Mouse (Mus musculus): ENCODE measurements around the gene Itgb2. TPM values are rescaled to one million over a fixed set of nuclear protein-coding genes. Genes with fewer than 3 reads are reported as not detected.

Itgb2 gene
- polyA plus RNA-seq, 1 experiment: 6.8 TPM

GRCm38 (mm10) chr10:77583795-77584422 lies 53.9 kb downstream of the Itgb2 start:
- no peak for DNase-seq (ENCODE audit: extremely low spot score in 1 of 2, low spot score in 1 of 2)

DNA sequence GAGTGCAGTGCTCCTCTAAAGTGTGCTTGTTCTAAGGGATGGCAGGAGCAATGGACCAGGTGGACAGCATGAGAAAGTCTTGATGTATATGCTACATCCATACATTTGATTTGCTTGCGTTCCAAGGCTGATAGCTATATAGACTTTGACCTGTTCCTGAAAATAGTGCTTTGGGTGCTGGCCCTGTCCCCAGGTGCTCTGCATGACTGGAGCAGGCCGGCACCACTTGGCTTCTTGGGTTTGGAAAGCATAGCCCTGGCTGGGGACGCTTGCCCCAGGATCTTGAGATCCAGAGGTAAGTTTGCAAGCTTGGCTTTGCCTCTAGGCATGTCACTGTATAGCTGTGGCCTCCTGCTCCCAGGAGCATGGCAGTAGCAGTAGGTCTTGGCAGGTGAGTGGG lies 56.6 kb downstream of the Itgb2 start:
- no peak for DNase-seq (ENCODE audit: extremely low spot score in 1 of 2, low spot score in 1 of 2)

DNA sequence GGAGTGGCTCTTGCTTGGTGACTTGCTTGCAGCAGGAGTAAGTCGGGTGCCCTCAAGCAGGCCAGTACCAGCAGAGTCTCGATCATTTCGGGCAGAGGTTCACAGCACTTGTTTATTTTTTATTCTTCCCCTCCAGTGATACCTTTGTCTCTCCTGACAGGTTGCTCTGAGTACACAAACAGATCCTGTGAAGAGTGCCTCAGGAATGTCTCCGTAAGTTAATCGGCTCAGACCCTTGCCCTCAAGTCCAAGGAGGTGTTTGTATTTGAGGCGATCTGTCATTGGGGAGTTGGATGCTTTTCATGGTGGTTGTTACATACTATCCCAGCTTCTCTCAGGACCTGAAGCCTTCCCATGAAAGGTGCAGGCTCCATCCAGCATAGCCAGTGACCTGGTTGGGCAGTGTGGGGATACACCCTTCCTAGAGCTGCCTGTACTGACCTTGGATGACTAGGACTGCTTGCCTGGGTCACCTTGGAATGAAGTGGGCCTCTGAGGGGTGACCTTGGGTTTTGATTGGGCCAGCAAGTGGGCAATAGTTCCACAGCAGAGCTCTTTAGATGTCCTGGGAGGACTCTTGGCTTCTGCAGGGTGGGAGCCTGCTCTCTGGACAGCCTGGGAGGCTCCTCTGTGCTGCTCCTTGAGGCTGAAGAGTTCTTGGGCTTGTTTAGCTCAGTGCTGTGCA lies 57.2 kb downstream of the Itgb2 start:
- DNase-seq (ENCODE audit: extremely low spot score in 1 of 2, low spot score in 1 of 2): no peak

- DNase-seq (ENCODE audit: extremely low spot score in 1 of 2, low spot score in 1 of 2): no peak
These were observed 58.0 kb downstream of the Itgb2 start for GRCm38 (mm10) chr10:77588036-77588435.

- no peak for DNase-seq (ENCODE audit: extremely low spot score in 1 of 2, low spot score in 1 of 2)
These were observed 59.1 kb downstream of the Itgb2 start for GRCm38 (mm10) chr10:77589117-77589516.

GRCm38 (mm10) chr10:77589749-77590148 lies 59.7 kb downstream of the Itgb2 start:
- DNase-seq (ENCODE audit: extremely low spot score in 1 of 2, low spot score in 1 of 2): no peak

DNA sequence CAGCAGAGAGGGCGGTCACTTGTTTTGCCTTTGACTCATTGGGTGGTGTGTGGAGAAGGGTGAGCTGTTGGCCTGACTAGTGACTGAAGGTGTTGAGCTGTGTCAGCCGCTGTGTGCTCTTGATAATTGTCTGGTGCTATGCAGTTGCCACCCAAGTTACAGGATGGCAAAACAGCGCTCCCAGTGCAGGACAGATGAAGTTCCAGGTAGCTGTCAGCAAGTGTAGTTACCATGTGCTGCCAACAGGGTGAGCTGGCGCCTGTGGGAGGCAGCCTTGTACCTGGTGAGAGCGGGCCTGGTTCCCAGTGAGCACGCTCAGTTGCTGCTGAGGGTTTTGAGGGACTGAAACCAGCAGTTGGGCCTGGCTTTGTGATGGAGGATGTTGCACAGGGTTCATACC lies 60.8 kb downstream of the Itgb2 start:
- peak in 1 of 2 experiments; percentile 60 for DNase-seq (ENCODE audit: extremely low spot score in 1 of 2, low spot score in 1 of 2)

- peak; percentile 86 to 89 for DNase-seq (ENCODE audit: extremely low spot score in 1 of 2, low spot score in 1 of 2)
These were observed 61.5 kb downstream of the Itgb2 start for GRCm38 (mm10) chr10:77591546-77591945.

GRCm38 (mm10) chr10:77596060-77596459 lies 66.0 kb downstream of the Itgb2 start:
- DNase-seq (ENCODE audit: extremely low spot score in 1 of 2, low spot score in 1 of 2): peak in 1 of 2 experiments; percentile 64

DNA sequence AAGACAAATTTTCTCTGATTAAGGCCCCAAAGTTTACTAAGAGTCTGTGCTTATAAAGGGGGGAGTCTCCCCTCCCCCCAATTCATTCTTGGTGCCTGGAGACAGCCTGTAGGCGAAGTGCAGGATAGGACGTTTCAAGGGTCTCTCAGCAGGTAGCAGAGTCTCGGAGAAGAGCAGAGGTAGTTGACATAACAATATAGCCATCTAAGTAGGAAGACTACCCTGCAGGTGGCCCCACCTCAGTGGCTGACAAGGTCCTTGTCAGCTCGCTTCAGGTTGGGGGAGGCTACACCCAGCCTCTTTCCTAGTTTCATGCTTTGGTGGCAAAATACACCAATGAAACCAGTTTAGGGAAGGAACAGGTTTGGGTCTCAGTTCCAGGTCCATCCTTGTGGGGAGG lies 73.0 kb downstream of the Itgb2 start:
- DNase-seq (ENCODE audit: extremely low spot score in 1 of 2, low spot score in 1 of 2): no peak

- no peak for DNase-seq (ENCODE audit: extremely low spot score in 1 of 2, low spot score in 1 of 2)
These were observed 74.1 kb downstream of the Itgb2 start for GRCm38 (mm10) chr10:77604111-77604510.

DNA sequence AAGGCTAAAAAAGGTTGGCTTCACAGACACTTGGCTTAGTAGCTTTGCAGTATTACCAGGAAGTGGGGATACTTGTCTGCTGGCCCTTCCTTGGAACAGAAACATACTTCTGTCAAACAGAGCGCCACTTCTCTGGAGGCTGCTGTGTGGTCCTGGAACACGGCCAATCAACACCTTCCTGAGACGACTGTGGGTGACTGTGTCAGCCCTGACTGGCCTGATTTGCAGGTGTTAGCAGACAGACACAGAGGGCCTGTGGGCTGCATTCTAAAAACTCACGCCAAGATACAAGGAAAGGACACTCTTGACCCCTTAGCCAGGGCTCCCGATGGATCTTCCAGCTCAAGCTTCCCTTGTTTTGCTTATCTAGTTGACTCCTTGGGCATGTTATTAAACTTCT lies 74.9 kb downstream of the Itgb2 start:
- DNase-seq (ENCODE audit: extremely low spot score in 1 of 2, low spot score in 1 of 2): no peak

- DNase-seq (ENCODE audit: extremely low spot score in 1 of 2, low spot score in 1 of 2): no peak
These were observed 75.3 kb downstream of the Itgb2 start for GRCm38 (mm10) chr10:77605368-77605767.

GRCm38 (mm10) chr10:77605908-77606826 lies 76.1 kb downstream of the Itgb2 start, which contains the start of the genes Sumo3 and Gm49325:
Gene Sumo3, plus strand, starts transcription at chr10:77606097.
Gene Gm49325, plus strand, starts transcription at chr10:77606197.
- peak; percentile 81 to 93 for DNase-seq (ENCODE audit: extremely low spot score in 1 of 2, low spot score in 1 of 2)

DNA sequence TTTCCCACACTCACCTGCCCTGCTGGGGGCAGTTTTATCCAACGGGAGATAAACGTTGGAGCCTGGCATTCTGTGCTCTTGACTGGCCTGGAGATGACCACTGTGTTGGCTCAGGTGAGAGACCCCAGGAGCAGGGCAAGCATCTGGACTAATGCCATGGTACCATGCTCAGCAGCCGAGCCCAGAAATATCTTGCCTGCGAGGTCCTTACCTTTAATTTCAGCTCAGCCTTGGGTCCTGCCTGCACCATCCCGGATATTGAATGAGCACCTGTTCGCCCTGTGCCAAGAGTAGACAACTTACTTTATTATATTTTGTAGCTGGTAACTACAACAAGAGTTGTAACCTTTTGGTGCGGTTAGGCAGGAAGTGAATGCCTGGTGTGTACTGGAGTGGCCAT lies 76.8 kb downstream of the Itgb2 start:
- DNase-seq (ENCODE audit: extremely low spot score in 1 of 2, low spot score in 1 of 2): no peak

DNA sequence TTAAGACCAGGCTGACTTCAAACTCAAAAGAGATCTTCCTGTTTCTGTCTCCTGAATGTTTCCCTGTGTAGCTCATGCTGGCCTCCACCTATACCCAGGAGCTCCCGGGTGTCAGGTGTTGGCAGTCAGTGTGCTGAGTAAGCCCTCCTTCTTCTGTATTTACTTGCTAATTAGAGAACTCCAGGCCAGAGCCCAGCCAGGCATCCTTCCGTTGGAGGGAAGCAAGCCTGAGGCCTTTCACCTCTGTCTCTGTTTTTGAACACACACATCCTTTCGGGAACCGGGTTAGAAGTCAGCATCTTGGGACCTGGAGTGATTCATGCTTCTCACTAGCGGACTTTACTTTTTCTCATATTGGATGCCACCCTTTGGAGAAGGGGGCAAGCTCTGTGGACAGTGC lies 77.4 kb downstream of the Itgb2 start:
- DNase-seq (ENCODE audit: extremely low spot score in 1 of 2, low spot score in 1 of 2): no peak

GRCm38 (mm10) chr10:77608589-77608988 lies 78.5 kb downstream of the Itgb2 start:
- DNase-seq (ENCODE audit: extremely low spot score in 1 of 2, low spot score in 1 of 2): no peak

- DNase-seq (ENCODE audit: extremely low spot score in 1 of 2, low spot score in 1 of 2): no peak
These were observed 80.3 kb downstream of the Itgb2 start for GRCm38 (mm10) chr10:77610221-77610961.

GRCm38 (mm10) chr10:77613409-77613808 lies 83.4 kb downstream of the Itgb2 start:
- no peak for DNase-seq (ENCODE audit: extremely low spot score in 1 of 2, low spot score in 1 of 2)
